Mouse (Mus musculus) heart, postnatal 25 days (tissue): ENCODE results near the gene Bcan. TPM values are rescaled to one million over a fixed set of nuclear protein-coding genes. Genes with fewer than 3 reads are reported as not detected.

ENCODE experiments used
- DNase-seq: peaks from one replicate; pipeline ENCODE4 v3.0.0; 2022; ENCODE audit warnings: low spot score
- intact Hi-C: fragments of 180-260 bp; cut with DNase I; formaldehyde crosslinking; loops from one replicate; pipeline ENCODE4 v1.15.1; 2025
- total RNA-seq, 2 experiments: library from RNA; stranded (reverse); gene quantifications; 2 replicates each; pipeline ENCODE4 v1.2.3; 2021

Bcan gene
- total RNA-seq, result under 1 TPM; 0.14 to 0.26 TPM

- intact Hi-C loops, result loop anchor here (10.0 kb wide), 1 partner anchor 245 kb away; no protein-coding TSS in a partner anchor
Measured at GRCm38 (mm10) chr3:88000181-88000580, at the start of gene Bcan. Gene Bcan (minus strand): TSS chr3:88000230.

DNA sequence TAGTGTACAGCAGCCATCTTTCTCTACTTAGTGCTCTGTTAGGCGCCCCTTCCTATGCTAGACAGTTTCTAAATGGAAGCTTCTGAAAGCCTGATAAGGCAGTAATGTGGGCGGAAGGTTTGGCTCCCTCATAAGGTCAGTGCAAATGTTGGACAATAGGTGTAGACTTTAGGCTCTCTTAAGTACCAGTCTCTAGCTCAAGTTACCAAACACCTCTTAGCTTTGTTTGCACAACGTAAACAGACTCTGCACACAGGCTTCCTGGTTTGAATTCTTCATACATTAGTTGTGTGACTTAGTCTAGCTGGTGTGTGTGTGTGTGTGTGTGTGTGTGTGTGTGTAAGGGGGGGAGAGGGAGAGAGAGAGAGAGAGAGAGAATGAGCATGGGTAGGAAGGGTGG lies 49.5 kb upstream of the Bcan start:
- DNase-seq, result no peak
- intact Hi-C loops, result no loop called here

More at GRCm38 (mm10) chr3:88000181-88000580, at the start of gene Bcan:
- no peak for DNase-seq

DNA sequence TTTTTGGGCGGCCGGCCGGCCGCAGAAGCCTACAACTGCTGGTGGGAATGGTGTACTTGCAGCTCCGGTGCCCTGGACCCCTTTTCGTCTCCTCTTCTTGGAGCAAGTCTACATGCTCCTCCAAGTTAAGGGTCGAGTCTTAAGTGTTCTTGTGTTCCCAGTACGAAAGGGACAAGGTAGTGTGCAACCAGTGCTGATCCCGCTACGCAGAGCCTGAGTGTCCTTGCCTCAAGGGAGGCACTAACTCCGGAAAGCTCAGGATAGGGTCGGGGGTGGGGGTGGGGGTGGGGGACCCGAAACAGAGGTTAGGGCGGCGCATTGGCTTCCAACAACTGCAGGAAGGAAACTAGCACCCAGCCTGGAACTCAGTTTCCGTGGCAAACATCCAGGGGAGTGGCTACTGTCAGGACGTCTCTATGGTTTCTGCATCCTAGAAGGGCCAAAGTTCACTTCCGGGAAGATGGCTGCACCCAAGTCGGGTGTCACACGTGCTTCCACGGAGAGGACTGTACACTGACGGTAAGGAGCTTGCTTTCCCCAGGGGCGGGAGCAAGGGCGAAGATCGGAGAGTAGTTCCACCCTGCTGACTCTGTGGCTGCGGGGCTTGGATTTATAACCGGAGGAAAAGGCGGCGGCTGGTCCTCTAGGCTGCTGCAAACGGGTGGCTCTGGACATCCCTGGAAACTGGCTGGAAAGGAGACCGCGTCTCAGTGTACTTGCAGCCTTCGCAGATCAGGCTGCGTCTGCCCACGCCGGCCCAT lies 42.8 kb upstream of the Bcan start, which contains the start of gene Gpatch4:
Gpatch4 (plus strand) TSS at position 448 of the 761 bp plus-strand sequence.
- intact Hi-C loops, result no loop called here
- DNase-seq, result peak; percentile 70

GRCm38 (mm10) chr3:88035561-88036293 lies 35.7 kb upstream of the Bcan start:
- no peak for DNase-seq
- intact Hi-C loops, result no loop called here

DNA sequence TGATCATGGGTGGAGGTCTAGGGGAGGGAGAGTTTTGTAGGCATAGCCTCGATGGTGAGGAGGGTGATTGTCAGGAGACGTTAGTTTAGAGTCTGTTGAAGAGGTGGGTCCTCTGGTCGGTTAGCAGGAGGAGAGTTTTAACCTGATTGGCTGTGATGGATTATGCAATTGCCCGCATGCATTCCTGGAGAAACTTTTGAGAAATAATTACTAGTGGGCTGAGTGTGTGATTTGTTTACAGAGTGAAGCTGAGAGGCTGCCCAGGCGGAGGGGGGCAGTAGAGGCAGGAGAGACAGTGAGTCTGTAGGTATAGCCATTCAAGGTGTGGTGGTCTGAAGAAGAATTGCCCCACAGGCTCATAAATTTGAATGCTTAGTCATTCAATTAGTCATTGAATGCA lies 33.5 kb upstream of the Bcan start:
- no peak for DNase-seq
- intact Hi-C loops, result no loop called here

- DNase-seq, result peak; percentile 20
- intact Hi-C loops, result no loop called here
Measured at GRCm38 (mm10) chr3:88030608-88031395, 30.8 kb upstream of the Bcan start.

GRCm38 (mm10) chr3:88027434-88028186 lies 27.6 kb upstream of the Bcan start, which contains the start of gene Hapln2:
Gene Hapln2 (minus strand): TSS chr3:88027583.
- no peak for DNase-seq
- intact Hi-C loops, result loop anchor here (5.0 kb wide), 1 partner anchor 45 kb away; no protein-coding TSS in a partner anchor

DNA sequence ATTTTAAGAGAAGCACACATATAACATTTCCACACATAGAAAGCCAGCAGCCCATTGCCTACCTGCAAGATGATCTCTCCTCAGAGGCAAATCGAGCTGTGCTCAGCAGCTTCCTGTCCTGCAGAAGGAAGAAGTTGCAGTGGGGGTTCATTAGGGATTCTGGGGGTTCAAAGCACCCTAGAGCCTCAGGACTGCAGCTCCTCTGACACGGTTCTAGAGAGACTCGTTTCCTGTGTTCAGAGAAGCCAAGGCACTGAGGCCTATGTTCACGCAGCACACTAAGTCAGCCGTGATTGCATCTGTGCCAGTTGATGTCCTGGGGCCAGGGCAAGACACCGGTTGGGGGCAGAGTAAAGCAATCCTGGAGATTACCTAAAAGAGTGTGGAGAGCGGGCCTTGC lies 26.8 kb upstream of the Bcan start:
- no peak for DNase-seq
- intact Hi-C loops, result loop anchor here (5.0 kb wide), 1 partner anchor 45 kb away; no protein-coding TSS in a partner anchor

DNA sequence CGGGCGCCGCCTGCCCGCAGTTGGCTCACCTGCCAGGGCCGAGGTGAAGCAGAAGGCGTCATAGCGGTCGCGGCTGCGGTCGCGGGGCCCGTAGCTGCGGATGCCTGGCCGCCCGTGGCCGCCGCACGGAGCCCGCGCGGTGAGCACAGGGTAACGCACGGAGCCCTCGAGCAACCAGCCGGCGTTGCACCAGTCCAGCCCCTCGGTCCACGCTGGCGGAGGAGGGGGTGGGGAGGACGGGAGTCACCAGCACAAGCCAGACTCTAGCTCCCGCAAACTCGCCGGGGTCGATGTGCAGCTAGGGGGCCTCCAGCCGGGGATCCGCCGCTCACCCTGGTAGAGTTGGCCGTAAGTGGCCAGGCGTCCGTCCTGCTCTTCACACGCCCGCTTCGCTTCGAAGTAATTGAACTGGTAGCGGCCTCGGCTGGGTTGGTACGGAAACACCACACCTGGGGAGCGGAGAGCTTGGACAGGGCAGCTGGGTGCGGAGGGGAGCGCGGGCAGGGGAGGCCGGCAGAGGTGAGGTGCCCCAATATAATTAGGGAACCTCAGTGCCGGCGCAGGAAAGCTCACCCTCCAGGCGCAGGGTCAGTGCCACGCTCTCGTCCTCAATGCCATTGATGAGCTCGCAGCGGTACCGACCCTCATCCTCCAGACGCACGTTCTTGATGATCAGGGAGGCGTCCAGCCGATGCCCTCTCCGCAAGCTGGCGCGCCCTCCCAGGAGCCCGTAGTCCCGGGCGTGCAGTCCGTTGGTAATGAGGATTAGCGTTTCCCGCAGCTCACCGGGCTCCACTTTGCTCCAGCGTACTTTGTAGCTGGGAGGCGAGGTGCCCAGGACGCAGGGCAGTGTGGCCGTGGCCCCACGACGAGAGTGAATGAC lies 23.4 kb upstream of the Bcan start:
- no peak for DNase-seq

GRCm38 (mm10) chr3:88022322-88023191 lies 22.5 kb upstream of the Bcan start:
- intact Hi-C loops, result no loop called here

More for the DNA sequence above, 23.4 kb upstream of the Bcan start:
- intact Hi-C loops, result loop anchor here (2.0 kb wide), 1 partner anchor 13 kb away; no protein-coding TSS in a partner anchor

GRCm38 (mm10) chr3:88010634-88011265 lies 10.7 kb upstream of the Bcan start:
- no peak for DNase-seq
- intact Hi-C loops, result loop anchor here (1.0 to 2.0 kb wide), 2 partner anchors 14 to 61 kb away; no protein-coding TSS in a partner anchor

More at GRCm38 (mm10) chr3:88022322-88023191, 22.5 kb upstream of the Bcan start:
- DNase-seq, result peak; percentile 78

- DNase-seq, result no peak
- intact Hi-C loops, result loop anchor here (10.0 kb wide), 1 partner anchor 239 kb away; no protein-coding TSS in a partner anchor
Measured at GRCm38 (mm10) chr3:88005822-88006786, 6.1 kb upstream of the Bcan start.

DNA sequence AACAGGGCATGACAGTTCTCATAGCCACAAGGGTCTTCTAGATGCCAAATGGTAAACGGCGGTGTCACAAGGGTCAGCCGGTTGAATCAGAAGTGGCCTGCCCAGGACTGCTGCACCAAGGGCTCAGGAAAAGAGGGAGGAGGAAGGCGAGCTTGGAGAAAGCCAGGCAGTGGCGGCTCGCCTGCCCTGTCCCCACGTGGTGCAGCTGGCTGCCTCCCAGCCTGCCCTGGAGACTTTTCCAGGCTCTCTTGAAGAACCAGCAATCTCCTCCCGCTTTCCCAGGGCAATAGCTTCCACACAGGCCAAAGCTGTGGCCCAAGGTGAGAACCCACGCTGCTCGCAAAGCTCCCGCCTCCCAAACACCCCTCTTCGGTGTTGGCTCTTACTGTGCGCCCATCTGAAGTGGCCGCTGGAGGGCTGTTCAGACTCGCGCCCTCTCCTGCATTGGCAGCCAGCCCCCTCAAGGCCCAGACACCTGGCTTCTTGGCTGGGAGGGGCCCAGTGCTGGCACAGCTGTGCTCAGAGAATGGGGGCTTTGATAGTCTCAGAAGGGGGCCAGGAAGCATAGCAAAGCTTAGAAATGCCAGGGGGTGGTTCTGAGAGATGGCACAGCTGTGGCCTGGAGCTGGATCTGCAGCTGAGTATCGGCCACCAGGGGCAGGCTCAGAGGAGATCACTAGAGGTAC lies 2.4 kb upstream of the Bcan start:
- no peak for DNase-seq

GRCm38 (mm10) chr3:88000816-88001595 lies 976 bp upstream of the Bcan start:
- intact Hi-C loops, result loop anchor here (10.0 kb wide), 1 partner anchor 244 kb away; no protein-coding TSS in a partner anchor
- no peak for DNase-seq

More for the DNA sequence above, 2.4 kb upstream of the Bcan start:
- intact Hi-C loops, result loop anchor here (10.0 kb wide), 1 partner anchor 242 kb away; no protein-coding TSS in a partner anchor
